Mouse (Mus musculus) leukemia stem cell, adult 10-12 weeks (primary cell): Measurements from ENCODE around the gene 1700001K19Rik. TPM values are rescaled to one million over a fixed set of nuclear protein-coding genes. Genes with fewer than 3 reads are reported as not detected.

Experiments
- polyA plus RNA-seq: library from polyadenylated mRNA; stranded (reverse); fragments of >175 nt; gene quantifications from 2 replicates; pipeline ENCODE4 v1.2.3, GENCODE M21; 2012; ENCODE audit warnings: low replicate concordance

Gene 1700001K19Rik
- polyA plus RNA-seq = not detected in 2 replicates

DNA sequence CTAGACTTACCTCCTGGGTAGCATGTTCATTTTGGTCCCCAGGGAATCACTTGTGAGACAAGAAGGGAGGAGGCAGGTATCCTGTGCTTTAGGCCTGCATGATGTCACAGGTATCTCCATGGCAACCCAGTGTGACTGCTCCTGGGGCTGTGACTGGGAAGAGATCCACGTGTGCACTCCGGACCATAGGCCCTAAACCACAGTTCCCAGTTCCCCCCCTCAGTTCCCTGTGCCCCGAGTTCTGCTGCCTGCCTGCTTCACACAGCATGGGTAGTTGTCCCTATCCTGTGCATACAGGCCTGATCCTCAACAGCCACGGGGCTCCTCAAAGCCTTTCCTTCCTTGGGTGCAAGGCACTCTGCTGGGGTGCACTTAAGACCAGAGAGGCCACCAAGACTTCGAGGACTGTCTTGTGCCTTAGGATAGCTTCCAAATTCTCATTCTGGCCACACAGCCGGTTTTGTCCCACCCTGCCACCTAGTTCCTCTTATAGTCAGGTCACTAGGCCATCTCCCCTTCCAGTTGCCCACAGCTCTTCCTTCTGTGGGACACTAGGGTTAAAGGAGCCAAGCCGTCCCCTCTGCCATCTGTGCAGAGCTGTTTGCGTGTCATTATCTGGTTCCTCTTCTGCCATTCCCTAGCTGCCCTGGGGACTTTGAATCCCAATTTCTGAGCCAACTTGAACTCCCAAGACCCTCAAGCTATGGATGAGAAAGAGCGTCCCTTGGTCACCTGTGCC is at the start of gene 1700001K19Rik:
TSS of gene 1700001K19Rik (minus strand) at position 59 of the 739 bp plus-strand sequence.

DNA sequence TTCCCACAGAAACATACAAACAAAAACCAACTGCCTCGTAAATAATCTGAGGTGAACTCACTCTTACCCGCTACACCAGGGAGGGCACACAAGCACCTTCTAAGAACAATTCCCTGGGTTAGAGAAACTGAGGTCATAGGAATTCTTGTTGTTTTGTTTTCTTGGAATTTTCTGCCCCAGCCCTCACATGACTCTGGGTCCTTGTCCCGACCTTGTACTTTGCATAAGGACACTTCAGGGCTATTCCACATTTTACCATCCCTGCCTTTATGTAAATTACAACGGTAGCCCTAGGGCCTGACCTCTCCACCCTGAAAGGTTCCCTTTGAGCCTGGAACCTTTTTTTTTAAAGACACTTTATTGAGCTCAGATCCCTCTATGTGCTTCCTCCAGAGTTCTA is 20.1 kb upstream of the 1700001K19Rik start, which contains the start of gene Hsp90aa1:
TSS of gene Hsp90aa1 (minus strand) at position 173 of the 400 bp plus-strand sequence.

Other genes starting within 250 kb of the 1700001K19Rik start
- 7.6 and 19.3 TPM in 2 replicates for gene Ppp2r5c, start 235.5 kb downstream of the 1700001K19Rik start, polyA plus RNA-seq
- gene Dync1h1, start 81.2 kb downstream of the 1700001K19Rik start, polyA plus RNA-seq = 291 and 319 TPM in 2 replicates
- gene Hsp90aa1, start 20.1 kb upstream of the 1700001K19Rik start, polyA plus RNA-seq = 12.6 and 64.2 TPM in 2 replicates
- gene Wdr20, start 55.3 kb upstream of the 1700001K19Rik start, polyA plus RNA-seq = 3.5 and 58.0 TPM in 2 replicates
- gene Mok, start 158.3 kb upstream of the 1700001K19Rik start, polyA plus RNA-seq = 0.16 and 0.24 TPM in 2 replicates
- 3.4 and 4.0 TPM in 2 replicates for gene Zfp839, start 167.6 kb upstream of the 1700001K19Rik start, polyA plus RNA-seq
- gene Cinp, start 206.5 kb upstream of the 1700001K19Rik start, polyA plus RNA-seq = 3.0 and 18.1 TPM in 2 replicates
- 3.1 and 4.7 TPM in 2 replicates for gene Tecpr2, start 206.6 kb upstream of the 1700001K19Rik start, polyA plus RNA-seq